Comparison of ENCODE assay signal across 25 mouse cellular contexts in genomic region chr9:65135126-65135525, GRCm38 (mm10). TPM values are rescaled to one million over a fixed set of nuclear protein-coding genes. Genes with fewer than 3 reads are reported as not detected.
DNase-seq lines count a peak whose midpoint lies in the region; ATAC-seq lines count a peak whose summit lies in the region.
"Had no signal": no experiment of that assay in that cellular context is flagged by ENCODE, and none has a peak within 500 bp of the region (broad histone marks: within the 10 kb centered on the region; RNA-seq: fewer than 3 reads in every experiment).

No protein-coding gene starts in this region.

- WGBS in forebrain, embryonic 12.5 days = 80% methylated on average over 4 of the region's 4 CpGs
- WGBS in forebrain, embryonic 11.5 days = 82% methylated on average over 4 of the region's 4 CpGs
- WGBS in hindbrain, embryonic 13.5 days = 76% methylated on average over 4 of the region's 4 CpGs
- WGBS in hindbrain, embryonic 12.5 days = 80% methylated on average over 4 of the region's 4 CpGs
- 80% methylated on average over 4 of the region's 4 CpGs for WGBS in embryonic facial prominence, embryonic 10.5 days

- peak; percentile 61 to 62 for DNase-seq in cerebellum, postnatal 10 days
- no peak for DNase-seq in cerebellum, postnatal 4 days (ENCODE audit: low spot score in 2 of 2)
- no peak for DNase-seq in forebrain, embryonic 11.5 days (ENCODE audit: low spot score)
- DNase-seq in embryonic facial prominence, embryonic 10.5 days (ENCODE audit: low spot score) = no peak
- DNase-seq: adrenal gland, postnatal 10 days; adrenal gland, postnatal 36 days; cerebellum, adult 18-20 months; cerebellum, adult 9-11 months; gastrocnemius, postnatal 25 days; heart, adult 18-20 months; heart, postnatal 10 days; heart, postnatal 36 days; kidney, adult 18-20 months had no signal

- H3K4me1 ChIP-seq in forebrain, embryonic 12.5 days = peaks cover 40% of the 10 kb centered on the region
- H3K4me1 ChIP-seq in forebrain, embryonic 11.5 days (replicated peaks; ENCODE audit: control insufficient read depth, insufficient read depth, low read length) = peaks cover 5% of the 10 kb centered on the region; the same call in 1 of the 2 replicates
- H3K4me1 ChIP-seq in hindbrain, embryonic 13.5 days (replicated peaks) = peaks cover 36% of the 10 kb centered on the region
- H3K4me1 ChIP-seq in hindbrain, embryonic 12.5 days = peaks cover 21% of the 10 kb centered on the region
- peaks cover 52% of the 10 kb centered on the region for H3K4me1 ChIP-seq in embryonic facial prominence, embryonic 10.5 days
- H3K4me1 ChIP-seq: embryonic facial prominence, embryonic 13.5 days; heart, embryonic 12.5 days had no signal

- no peak for ATAC-seq in forebrain, embryonic 12.5 days (ENCODE audit: low FRiP score)
- ATAC-seq in forebrain, embryonic 11.5 days (replicated peaks; ENCODE audit: low FRiP score) = no peak
- no peak for ATAC-seq in hindbrain, embryonic 13.5 days (ENCODE audit: low FRiP score)
- ATAC-seq in hindbrain, embryonic 12.5 days (ENCODE audit: low FRiP score) = no peak
- no peak for ATAC-seq in activated CD4-positive, CD25-positive, alpha-beta regulatory T cell, adult 4 months
- ATAC-seq: hindbrain, postnatal 0 days; inflammation-experienced regulatory T-cells, adult 6 months; intestine, embryonic 16.5 days had no signal

- H3K4me2 ChIP-seq in forebrain, embryonic 12.5 days = no peak overlapping the region
- H3K4me2 ChIP-seq in forebrain, embryonic 11.5 days (ENCODE audit: low read depth, low read length, severe bottlenecking) = no peak overlapping the region
- no peak overlapping the region for H3K4me2 ChIP-seq in hindbrain, embryonic 13.5 days
- no peak overlapping the region for H3K4me2 ChIP-seq in hindbrain, embryonic 12.5 days (replicated peaks)
- H3K4me2 ChIP-seq: embryonic facial prominence, embryonic 13.5 days; heart, embryonic 12.5 days; heart, embryonic 15.5 days; hindbrain, embryonic 14.5 days had no signal

- H3K27ac ChIP-seq in forebrain, embryonic 12.5 days = no peak overlapping the region
- no peak overlapping the region for H3K27ac ChIP-seq in forebrain, embryonic 11.5 days (ENCODE audit: low read depth, low read length)
- H3K27ac ChIP-seq in hindbrain, embryonic 13.5 days = no peak overlapping the region
- H3K27ac ChIP-seq in hindbrain, embryonic 12.5 days = no peak overlapping the region
- H3K27ac ChIP-seq in embryonic facial prominence, embryonic 10.5 days (replicated peaks) = peak overlapping the region; percentile 45; the same call in 1 of the 2 replicates
- H3K27ac ChIP-seq: embryonic facial prominence, embryonic 13.5 days; heart, embryonic 15.5 days; hindbrain, embryonic 14.5 days; hindbrain, postnatal 0 days had no signal

- no peak overlapping the region for H3K4me3 ChIP-seq in forebrain, embryonic 12.5 days (replicated peaks)
- no peak overlapping the region for H3K4me3 ChIP-seq in forebrain, embryonic 11.5 days (ENCODE audit: low read depth, low read length)
- no peak overlapping the region for H3K4me3 ChIP-seq in hindbrain, embryonic 13.5 days
- no peak overlapping the region for H3K4me3 ChIP-seq in hindbrain, embryonic 12.5 days
- no peak overlapping the region for H3K4me3 ChIP-seq in embryonic facial prominence, embryonic 10.5 days
- H3K4me3 ChIP-seq: embryonic facial prominence, embryonic 13.5 days; erythroblast, embryonic 14.5 days; heart, embryonic 12.5 days; heart, embryonic 15.5 days had no signal

- H3K36me3 ChIP-seq in forebrain, embryonic 12.5 days (replicated peaks) = peaks cover 8% of the 10 kb centered on the region; the same call in 1 of the 2 replicates
- no peaks in the 10 kb centered on the region for H3K36me3 ChIP-seq in forebrain, embryonic 11.5 days (ENCODE audit: control insufficient read depth, insufficient read depth, low read length)
- H3K36me3 ChIP-seq in hindbrain, embryonic 13.5 days = peaks cover 23% of the 10 kb centered on the region
- H3K36me3 ChIP-seq in hindbrain, embryonic 12.5 days = 0 out of 2 replicates have a peak, but pooled peaks cover 3% of the 10 kb centered on the region
- peaks cover 20% of the 10 kb centered on the region for H3K36me3 ChIP-seq in embryonic facial prominence, embryonic 10.5 days (replicated peaks)
- H3K36me3 ChIP-seq: heart, embryonic 15.5 days had no signal

- peak overlapping the region; percentile 22; the same call in 1 of the 2 replicates for H3K9ac ChIP-seq in forebrain, embryonic 12.5 days
- no peak overlapping the region for H3K9ac ChIP-seq in forebrain, embryonic 11.5 days (ENCODE audit: low read length)
- H3K9ac ChIP-seq in hindbrain, embryonic 13.5 days = peak overlapping the region; percentile 39
- no peak overlapping the region for H3K9ac ChIP-seq in hindbrain, embryonic 12.5 days
- H3K9ac ChIP-seq: embryonic facial prominence, embryonic 13.5 days; heart, embryonic 12.5 days; heart, embryonic 15.5 days; hindbrain, embryonic 14.5 days had no signal

- peaks cover 21% of the 10 kb centered on the region for H3K27me3 ChIP-seq in forebrain, embryonic 12.5 days
- H3K27me3 ChIP-seq in forebrain, embryonic 11.5 days (ENCODE audit: control insufficient read depth, insufficient read depth, low read length) = peaks cover 3% of the 10 kb centered on the region; the same call in 1 of the 2 replicates
- H3K27me3 ChIP-seq in hindbrain, embryonic 13.5 days = peaks cover 10% of the 10 kb centered on the region; the same call in 1 of the 2 replicates
- H3K27me3 ChIP-seq in hindbrain, embryonic 12.5 days = no peaks in the 10 kb centered on the region
- peaks cover 35% of the 10 kb centered on the region for H3K27me3 ChIP-seq in embryonic facial prominence, embryonic 10.5 days (replicated peaks; ENCODE audit: low read depth, poor library complexity, severe bottlenecking)
- H3K27me3 ChIP-seq: embryonic facial prominence, embryonic 13.5 days had no signal

- H3K9me3 ChIP-seq in forebrain, embryonic 12.5 days = no peaks in the 10 kb centered on the region
- no peaks in the 10 kb centered on the region for H3K9me3 ChIP-seq in forebrain, embryonic 11.5 days (ENCODE audit: control insufficient read depth, low read length)
- H3K9me3 ChIP-seq in hindbrain, embryonic 13.5 days = no peaks in the 10 kb centered on the region
- H3K9me3 ChIP-seq in hindbrain, embryonic 12.5 days (replicated peaks) = no peaks in the 10 kb centered on the region
- H3K9me3 ChIP-seq in embryonic facial prominence, embryonic 10.5 days = no peaks in the 10 kb centered on the region
- H3K9me3 ChIP-seq: embryonic facial prominence, embryonic 13.5 days; heart, embryonic 12.5 days; heart, embryonic 15.5 days had no signal

RNA-seq across cellular contexts. Expression of gene Igdcc3, which starts 5.9 kb away (rescaled TPM):
- polyA plus RNA-seq in forebrain, embryonic 12.5 days (2016; fragmentation: Nextera tagmentation; extraction: Ambion mirVana) = 40.0 and 40.8 TPM in 2 replicates
- polyA plus RNA-seq in forebrain, embryonic 11.5 days (2014; fragmentation: Nextera tagmentation; extraction: Ambion mirVana) = 81.2 and 83.8 TPM in 2 replicates
- polyA plus RNA-seq in hindbrain, embryonic 13.5 days (2015; fragmentation: Nextera tagmentation; extraction: Ambion mirVana) = 13.8 and 15.5 TPM in 2 replicates
- 30.9 and 34.4 TPM in 2 replicates for polyA plus RNA-seq in hindbrain, embryonic 12.5 days (2016; fragmentation: Nextera tagmentation; extraction: Ambion mirVana)
- 167 and 281 TPM in 2 replicates for polyA plus RNA-seq in embryonic facial prominence, embryonic 10.5 days (2016; fragmentation: Nextera tagmentation; extraction: Ambion mirVana)
- polyA plus RNA-seq in activated CD4-positive, CD25-positive, alpha-beta regulatory T cell, adult 4 months (2017; shearing (Covaris generic)) = not detected
- polyA plus RNA-seq: erythroblast, embryonic 14.5 days; inflammation-experienced regulatory T-cells, adult 6 months had no signal

RNA-seq across cellular contexts. Expression of gene Igdcc4, which starts 33.8 kb away (rescaled TPM):
- 14.1 and 14.4 TPM in 2 replicates for polyA plus RNA-seq in forebrain, embryonic 12.5 days (2016; fragmentation: Nextera tagmentation; extraction: Ambion mirVana)
- polyA plus RNA-seq in forebrain, embryonic 11.5 days (2014; fragmentation: Nextera tagmentation; extraction: Ambion mirVana) = 14.9 and 15.8 TPM in 2 replicates
- 9.7 TPM in 2 replicates for polyA plus RNA-seq in hindbrain, embryonic 13.5 days (2015; fragmentation: Nextera tagmentation; extraction: Ambion mirVana)
- 14.5 and 17.0 TPM in 2 replicates for polyA plus RNA-seq in hindbrain, embryonic 12.5 days (2016; fragmentation: Nextera tagmentation; extraction: Ambion mirVana)
- polyA plus RNA-seq in embryonic facial prominence, embryonic 10.5 days (2016; fragmentation: Nextera tagmentation; extraction: Ambion mirVana) = 9.7 and 11.5 TPM in 2 replicates
- polyA plus RNA-seq in activated CD4-positive, CD25-positive, alpha-beta regulatory T cell, adult 4 months (2017; shearing (Covaris generic)) = under 1 TPM in 1 of 2 experiments, not detected in 1; 0.11 TPM
- polyA plus RNA-seq: erythroblast, embryonic 14.5 days had no signal

Comparison
In these comparisons a context has a peak if more than half of its experiments do, and no peak if none do; other contexts are left out.
1. DNase-seq: peak in cerebellum, postnatal 10 days (2 of 2); none in cerebellum, postnatal 4 days (0 of 2), forebrain, embryonic 11.5 days (single experiment) and embryonic facial prominence, embryonic 10.5 days (single experiment).
2. H3K9ac ChIP-seq: peak in forebrain, embryonic 12.5 days (single experiment) and hindbrain, embryonic 13.5 days (single experiment); none in forebrain, embryonic 11.5 days (single experiment) and hindbrain, embryonic 12.5 days (single experiment).
3. RNA of gene Igdcc3, which starts 5.9 kb away (polyA plus RNA-seq): 167 to 281 TPM in embryonic facial prominence, embryonic 10.5 days, 81.2 to 83.8 TPM in forebrain, embryonic 11.5 days, 40.0 to 40.8 TPM in forebrain, embryonic 12.5 days, 30.9 to 34.4 TPM in hindbrain, embryonic 12.5 days and 13.8 to 15.5 TPM in hindbrain, embryonic 13.5 days; not detected in activated CD4-positive, CD25-positive, alpha-beta regulatory T cell, adult 4 months; every median in the first group is over 10 times any median in the second.